Mouse (Mus musculus): ENCODE measurements around the gene Slc35c1.

Gene Slc35c1

GRCm38 (mm10) chr2:92433578-92434374, 26.6 kb downstream of the Slc35c1 start, which contains the start of gene Cry2:
Gene Cry2 (minus strand): TSS chr2:92434043.
- DNase-seq = peak; percentile 98

- DNase-seq = no peak
These were observed 27.7 kb downstream of the Slc35c1 start for GRCm38 (mm10) chr2:92432299-92433295.

- no peak for DNase-seq
These were observed 28.6 kb downstream of the Slc35c1 start for GRCm38 (mm10) chr2:92431611-92432179.

GRCm38 (mm10) chr2:92430723-92431541, 29.4 kb downstream of the Slc35c1 start:
- peak; percentile 26 for DNase-seq

GRCm38 (mm10) chr2:92430089-92430488, 30.2 kb downstream of the Slc35c1 start:
- DNase-seq = no peak

- no peak for DNase-seq
These were observed 32.5 kb downstream of the Slc35c1 start for GRCm38 (mm10) chr2:92427882-92428281.

GRCm38 (mm10) chr2:92426426-92426825, 33.9 kb downstream of the Slc35c1 start:
- DNase-seq = no peak

- no peak for DNase-seq
These were observed 35.0 kb downstream of the Slc35c1 start for GRCm38 (mm10) chr2:92425366-92425765.

- DNase-seq = no peak
These were observed 35.7 kb downstream of the Slc35c1 start for GRCm38 (mm10) chr2:92424462-92425308.

- DNase-seq = no peak
These were observed 36.5 kb downstream of the Slc35c1 start for GRCm38 (mm10) chr2:92423702-92424461.

GRCm38 (mm10) chr2:92423156-92423555, 37.2 kb downstream of the Slc35c1 start:
- DNase-seq = no peak

GRCm38 (mm10) chr2:92422388-92423135, 37.8 kb downstream of the Slc35c1 start:
- DNase-seq = no peak

GRCm38 (mm10) chr2:92421723-92422387, 38.5 kb downstream of the Slc35c1 start:
- DNase-seq = no peak

- no peak for DNase-seq
These were observed 48.6 kb downstream of the Slc35c1 start for GRCm38 (mm10) chr2:92411705-92412104.

- DNase-seq = no peak
These were observed 51.9 kb downstream of the Slc35c1 start for GRCm38 (mm10) chr2:92408309-92409045.

GRCm38 (mm10) chr2:92405687-92406086, 54.7 kb downstream of the Slc35c1 start:
- DNase-seq = no peak

- DNase-seq = no peak
These were observed 55.6 kb downstream of the Slc35c1 start for GRCm38 (mm10) chr2:92404737-92405136.

- no peak for DNase-seq
These were observed 56.5 kb downstream of the Slc35c1 start for GRCm38 (mm10) chr2:92403776-92404319.
